Mouse (Mus musculus) liver, postnatal 0 days (tissue): Measurements from ENCODE around the gene Rab36. TPM values are rescaled to one million over a fixed set of nuclear protein-coding genes. Genes with fewer than 3 reads are reported as not detected.
A peak's percentile ranks its signal among the peaks of the same experiment; 100 is the strongest.

ENCODE experiments used
- ATAC-seq: fragments of 200-750 bp; cut with Nextera tagmentation; 2 replicates; pipeline ENCODE4 v1.8.0; 2017; ENCODE audit warnings: mild to moderate bottlenecking, moderate library complexity
- DNase-seq: peaks from one replicate; pipeline ENCODE4 v3.0.0-alpha.2; 2016
- H3K27ac ChIP-seq: fragments of 300-500 bp; sonication (generic); 2 replicates; pipeline ENCODE4 v1.5.1; 2014; ENCODE audit warnings: antibody characterized with exemption, moderate library complexity, mild to moderate bottlenecking, low read depth
- H3K27me3 ChIP-seq: fragments of 300-500 bp; sonication (generic); 2 replicates; pipeline ENCODE4 v1.6.1; 2014; ENCODE audit warnings: low read length, control low read depth, mixed read lengths; ENCODE audit not compliant: insufficient read depth
- H3K36me3 ChIP-seq: fragments of 300-500 bp; sonication (generic); replicated peaks from 2 replicates; pipeline ENCODE4 v1.6.1; 2014; ENCODE audit warnings: mild to moderate bottlenecking, control low read depth, low read length, moderate library complexity, mixed read lengths; ENCODE audit not compliant: insufficient read depth
- H3K4me1 ChIP-seq: fragments of 300-500 bp; sonication (generic); 2 replicates; pipeline ENCODE4 v1.6.1; 2014; ENCODE audit warnings: antibody characterized with exemption, mild to moderate bottlenecking, control low read depth; ENCODE audit not compliant: insufficient read depth
- H3K4me2 ChIP-seq: fragments of 300-500 bp; sonication (generic); 2 replicates; pipeline ENCODE4 v1.6.1; 2014; ENCODE audit warnings: low read depth, mild to moderate bottlenecking, low read length, moderate library complexity, mixed read lengths
- H3K4me3 ChIP-seq: fragments of 300-500 bp; sonication (generic); 2 replicates; pipeline ENCODE4 v1.5.1; 2014; ENCODE audit warnings: low read depth, low read length
- H3K9ac ChIP-seq: fragments of 300-500 bp; sonication (generic); replicated peaks from 2 replicates; pipeline ENCODE4 v1.6.1; 2014; ENCODE audit warnings: mild to moderate bottlenecking, moderate library complexity
- H3K9me3 ChIP-seq: fragments of 300-500 bp; sonication (generic); 2 replicates; pipeline ENCODE4 v1.6.1; 2016; ENCODE audit warnings: mild to moderate bottlenecking, control low read depth, low read length, mixed read lengths
- CTCF ChIP-seq: sonication (generic); IDR thresholded peaks from 2 replicates; pipeline ENCODE4 v1.5.1; 2016; ENCODE audit warnings: antibody characterized with exemption, low read depth
- EP300 ChIP-seq: IDR thresholded peaks from 2 replicates; pipeline ENCODE4 v1.6.1; 2016; ENCODE audit warnings: antibody characterized with exemption, low read depth, mild to moderate bottlenecking
- WGBS: fragments of 180-500 bp; shearing (Covaris S2); extraction: QIAGEN DNeasy Blood & Tissue Kit; methylation state at CpG from one replicate; pipeline ENCODE4 v1.1.7; 2014; ENCODE audit not compliant: insufficient replicate concordance; 5-methylcytosine and 5-hydroxymethylcytosine counted together
- polyA plus RNA-seq: library from polyadenylated mRNA; unstranded; fragments of >200 nt; fragmentation: Nextera tagmentation; extraction: Ambion mirVana; gene quantifications from 2 replicates; pipeline ENCODE4 v1.2.1, GENCODE M21; 2015

Gene Rab36
- polyA plus RNA-seq, 1 experiment from 2014 or later, result 1.7 TPM

DNA sequence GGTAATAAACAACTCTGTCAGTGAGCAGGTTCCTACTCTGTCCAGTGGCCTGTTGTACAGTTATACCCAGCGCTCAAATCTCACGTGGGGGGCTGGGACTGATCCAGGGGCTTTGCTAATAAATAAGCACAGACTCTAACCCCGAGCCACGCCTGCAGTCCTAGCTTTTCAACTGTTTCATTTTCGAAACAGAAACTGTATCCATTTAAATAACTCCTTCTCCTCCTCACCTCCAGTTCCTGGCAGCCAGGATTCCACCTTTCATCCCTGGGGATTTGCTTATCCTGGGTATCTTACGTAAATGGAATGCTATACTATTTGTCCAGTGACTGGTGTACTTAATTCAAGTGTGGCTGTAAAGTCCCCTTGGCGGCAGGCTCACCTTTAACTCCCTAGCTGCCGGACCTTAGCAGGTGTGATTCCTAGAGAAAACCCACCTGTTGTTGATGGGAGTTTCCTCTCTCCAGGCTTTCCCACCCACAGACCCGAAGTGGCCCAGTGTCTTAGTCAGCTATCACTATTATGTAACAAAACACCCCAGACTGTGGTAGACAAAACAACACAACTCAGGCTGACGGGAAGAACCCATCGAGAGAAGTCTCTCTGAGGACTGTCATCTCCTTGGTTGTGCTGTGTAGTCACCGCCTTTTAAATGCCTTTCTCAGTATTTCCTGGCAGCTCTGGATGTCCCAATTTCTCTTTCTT lies 31.9 kb downstream of the Rab36 start:
- peak overlapping the region; percentile 17 for H3K27ac ChIP-seq
- peaks cover 2% of the 10 kb centered on the region; the same call in 1 of the 2 replicates for H3K36me3 ChIP-seq
- H3K4me1 ChIP-seq, result peaks cover 31% of the 10 kb centered on the region
- TF ChIP-seq CTCF (no peak), EP300 (no peak)
- H3K4me3 ChIP-seq, result no peak overlapping the region
- ATAC-seq (peak; percentile 63), DNase-seq (no peak)
- 41% methylated on average over 12 of the region's 12 CpGs for WGBS
- peak overlapping the region; percentile 33 for H3K4me2 ChIP-seq
- no peaks in the 10 kb centered on the region for H3K27me3 ChIP-seq
- H3K9ac ChIP-seq, result no peak overlapping the region
- H3K9me3 ChIP-seq, result no peaks in the 10 kb centered on the region

DNA sequence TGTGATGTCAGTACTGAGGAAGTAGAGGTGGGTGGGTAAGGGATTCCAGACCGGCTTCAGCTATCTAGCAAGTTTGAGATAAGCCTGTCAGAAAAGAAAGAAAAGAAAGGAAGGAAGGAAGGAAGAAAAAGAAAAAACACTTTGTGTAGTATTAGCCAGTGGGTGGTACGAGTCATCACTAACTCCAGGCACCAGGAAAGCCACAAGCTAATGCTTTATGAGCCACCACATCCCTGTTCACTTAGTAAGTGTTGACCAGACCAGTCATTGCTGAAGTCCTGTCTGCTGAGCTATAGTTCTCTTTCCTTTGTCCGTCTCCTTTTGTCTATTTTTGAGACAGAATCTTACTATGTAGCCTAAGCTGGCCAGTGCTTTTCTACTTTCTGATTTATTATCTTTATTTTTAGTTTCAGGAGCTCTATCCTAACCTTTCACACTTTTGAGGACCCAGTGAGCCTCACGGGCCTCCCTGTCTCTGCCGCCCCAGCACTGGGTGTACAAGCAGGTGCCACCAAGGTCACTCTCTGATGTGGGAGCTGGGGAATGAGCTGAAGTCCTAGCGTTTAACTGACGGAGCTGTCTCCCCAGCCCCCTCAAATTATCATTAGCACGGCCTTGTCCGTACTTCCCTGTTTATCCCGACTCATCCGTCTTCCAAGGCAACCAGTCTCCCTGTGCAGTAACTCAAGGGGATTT lies 33.6 kb downstream of the Rab36 start:
- H3K36me3 ChIP-seq, result no peaks in the 10 kb centered on the region; the same call in 1 of the 2 replicates
- no peak overlapping the region for H3K4me2 ChIP-seq
- ATAC-seq, result no peak
- no peak for TF ChIP-seq EP300
- TF ChIP-seq CTCF, result no peak
- no peaks in the 10 kb centered on the region for H3K27me3 ChIP-seq
- H3K4me1 ChIP-seq, result peaks cover 38% of the 10 kb centered on the region
- 33% methylated on average over 11 of the region's 11 CpGs for WGBS
- H3K27ac ChIP-seq, result peak overlapping the region; percentile 3; the same call in 1 of the 2 replicates
- no peak overlapping the region for H3K9ac ChIP-seq
- DNase-seq, result no peak
- H3K9me3 ChIP-seq, result no peaks in the 10 kb centered on the region
- H3K4me3 ChIP-seq, result no peak overlapping the region

DNA sequence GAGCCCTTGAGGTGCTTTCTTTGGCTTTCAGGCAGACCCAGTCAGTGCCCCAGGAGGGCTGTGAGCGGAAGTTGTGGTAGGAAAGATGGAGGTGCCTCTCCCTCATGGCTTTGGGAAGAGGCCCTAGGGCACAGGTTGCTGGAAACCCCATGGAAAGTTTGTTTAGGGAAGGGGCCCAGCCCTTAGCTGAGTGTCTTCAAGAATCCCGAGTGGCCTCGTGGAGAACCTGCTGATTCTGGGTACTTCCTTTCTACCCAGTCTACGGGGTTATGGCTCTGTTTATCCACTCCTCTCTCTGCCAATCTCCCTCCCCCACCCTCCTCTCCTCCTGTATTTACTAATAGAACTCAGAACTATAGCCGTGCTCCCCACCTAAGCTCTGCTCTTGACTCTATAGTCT lies 38.8 kb downstream of the Rab36 start:
- no peaks in the 10 kb centered on the region for H3K27me3 ChIP-seq
- H3K4me1 ChIP-seq, result peaks cover 53% of the 10 kb centered on the region
- DNase-seq (no peak), ATAC-seq (no peak)
- no peak overlapping the region for H3K4me3 ChIP-seq
- WGBS, result 40% methylated on average over 5 of the region's 5 CpGs
- H3K9ac ChIP-seq, result no peak overlapping the region
- no peak overlapping the region for H3K4me2 ChIP-seq
- TF ChIP-seq EP300, result no peak
- TF ChIP-seq CTCF, result no peak
- H3K9me3 ChIP-seq, result no peaks in the 10 kb centered on the region
- H3K36me3 ChIP-seq, result no peaks in the 10 kb centered on the region
- H3K27ac ChIP-seq, result 0 out of 2 replicates have a peak overlapping the region, but pooled peaks have one; percentile 6

DNA sequence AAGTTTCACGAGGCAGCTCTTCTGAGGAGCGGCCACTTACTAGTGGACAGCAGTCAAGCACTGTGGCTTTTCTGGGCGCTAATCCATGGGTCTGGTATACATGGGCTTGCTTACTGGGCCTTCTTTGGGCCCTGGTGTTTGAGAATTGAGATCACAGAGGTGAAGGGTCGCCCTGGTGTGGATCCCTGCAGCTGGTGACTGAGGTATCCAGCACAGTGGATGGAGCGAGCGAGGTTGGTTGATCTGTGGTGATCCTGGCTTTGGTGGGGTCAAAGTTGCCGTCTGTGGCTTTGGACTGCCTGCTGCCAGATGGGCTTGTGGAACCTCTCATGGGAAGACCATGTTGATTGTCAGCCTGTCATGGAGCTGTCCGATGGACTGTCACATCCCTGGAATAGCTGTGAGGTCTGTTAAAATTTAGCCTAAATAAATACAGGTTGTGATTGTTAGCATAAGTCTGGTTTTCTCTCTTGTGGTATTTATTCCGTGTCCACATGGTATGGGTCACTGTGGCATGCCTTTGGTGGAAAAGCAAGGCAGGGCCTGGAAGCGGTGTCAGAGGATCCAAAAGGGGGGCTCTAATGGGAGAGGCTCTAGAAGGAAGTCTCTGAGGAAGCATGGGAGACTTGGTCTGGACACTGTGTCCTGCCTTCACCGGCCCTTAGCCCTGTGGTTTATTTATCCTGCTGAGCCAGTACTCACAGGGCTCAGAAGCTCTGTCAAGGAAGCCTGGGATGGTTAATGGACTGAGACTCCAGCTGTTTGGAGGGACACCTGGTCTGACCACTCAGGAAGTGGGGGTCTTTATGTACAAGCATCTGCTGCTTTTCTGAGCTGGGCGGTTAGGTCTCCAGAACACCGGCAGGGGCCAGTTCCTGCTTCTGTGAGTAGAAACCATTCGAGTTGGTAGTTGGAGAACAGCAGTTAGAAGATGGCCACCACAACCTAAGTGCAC lies 41.6 kb downstream of the Rab36 start:
- H3K9ac ChIP-seq, result peak overlapping the region; percentile 30
- 46% methylated on average over 14 of the region's 14 CpGs for WGBS
- TF ChIP-seq CTCF (no peak), EP300 (peak; percentile 41; the same call in 1 of the 2 replicates)
- 0 out of 2 replicates have a peak overlapping the region, but pooled peaks have one; percentile 22 for H3K4me2 ChIP-seq
- H3K27me3 ChIP-seq, result no peaks in the 10 kb centered on the region
- peaks cover 53% of the 10 kb centered on the region for H3K4me1 ChIP-seq
- peak overlapping the region; percentile 87 for H3K27ac ChIP-seq
- DNase-seq (peak; percentile 37), ATAC-seq (peak; percentile 79)
- H3K4me3 ChIP-seq, result no peak overlapping the region
- no peaks in the 10 kb centered on the region for H3K36me3 ChIP-seq
- no peaks in the 10 kb centered on the region for H3K9me3 ChIP-seq

DNA sequence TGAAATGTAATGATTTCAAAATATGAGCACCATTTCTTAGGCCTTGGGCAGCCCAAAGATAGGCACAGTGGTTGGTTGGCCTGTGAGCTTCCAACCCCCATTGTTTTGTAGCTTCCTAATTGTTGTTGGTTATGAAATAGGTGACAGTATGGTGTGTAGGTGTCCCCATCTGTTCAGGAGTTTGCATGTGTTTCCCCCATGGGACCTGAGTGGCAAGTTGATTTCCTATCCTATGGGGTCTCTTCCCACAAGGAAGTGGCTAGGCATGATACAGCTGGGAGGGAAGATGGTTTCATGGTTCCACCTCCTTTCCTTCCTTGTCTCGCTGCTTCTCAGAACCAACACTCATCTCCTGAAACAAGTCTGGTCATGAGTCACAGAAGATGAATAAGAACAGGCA lies 48.5 kb downstream of the Rab36 start:
- H3K4me3 ChIP-seq, result no peak overlapping the region
- TF ChIP-seq CTCF (no peak), EP300 (no peak)
- no peaks in the 10 kb centered on the region for H3K27me3 ChIP-seq
- no peaks in the 10 kb centered on the region for H3K4me1 ChIP-seq
- no peak for ATAC-seq
- H3K9ac ChIP-seq, result no peak overlapping the region
- H3K9me3 ChIP-seq, result no peaks in the 10 kb centered on the region
- DNase-seq, result no peak
- WGBS, result 79% methylated on average over 1 of the region's 1 CpGs
- H3K4me2 ChIP-seq, result no peak overlapping the region
- H3K27ac ChIP-seq, result no peak overlapping the region
- H3K36me3 ChIP-seq, result no peaks in the 10 kb centered on the region; the same call in 1 of the 2 replicates
